Mouse (Mus musculus) small intestine, adult 2 months (tissue): Measurements from ENCODE around the gene Rab12. TPM values are rescaled to one million over a fixed set of nuclear protein-coding genes. Genes with fewer than 3 reads are reported as not detected.

Source experiments
- H3K27ac ChIP-seq: fragments of 200-500 bp; 2 replicates; pipeline ENCODE4 v1.5.1; 2012; ENCODE audit warnings: low read depth, low read length, control low read depth, inconsistent platforms; ENCODE audit not compliant: insufficient read depth
- H3K27me3 ChIP-seq: fragments of 200-500 bp; 2 replicates; pipeline ENCODE4 v1.6.1; 2012; ENCODE audit warnings: mild to moderate bottlenecking, moderate library complexity, low read length, inconsistent platforms; ENCODE audit not compliant: control insufficient read depth, insufficient read depth
- H3K36me3 ChIP-seq: fragments of 200-500 bp; 2 replicates; pipeline ENCODE4 v1.6.1; 2012; ENCODE audit warnings: mild to moderate bottlenecking, low read length, control low read depth, inconsistent platforms; ENCODE audit not compliant: control insufficient read depth, insufficient read depth
- H3K4me1 ChIP-seq: fragments of 200-500 bp; 2 replicates; pipeline ENCODE4 v1.6.1; 2012; ENCODE audit warnings: low read length, inconsistent platforms, mixed read lengths; ENCODE audit not compliant: control insufficient read depth, insufficient read depth, insufficient read length
- H3K4me3 ChIP-seq: fragments of 200-500 bp; 2 replicates; pipeline ENCODE4 v1.5.1; 2012; ENCODE audit warnings: low read depth, mild to moderate bottlenecking, control low read depth, inconsistent platforms, low read length, moderate library complexity
- CTCF ChIP-seq: fragments of 200-500 bp; IDR thresholded peaks from 2 replicates; pipeline ENCODE4 v1.5.1; 2012; ENCODE audit warnings: low read depth, mild to moderate bottlenecking, control low read depth, inconsistent platforms, low read length, moderate library complexity, mixed read lengths; ENCODE audit not compliant: insufficient replicate concordance, insufficient read length; ENCODE audit errors: extremely low read depth
- POLR2A ChIP-seq: fragments of 200-500 bp; IDR thresholded peaks from 2 replicates; pipeline ENCODE4 v1.6.1; 2012; ENCODE audit warnings: low read depth, mild to moderate bottlenecking, control low read depth, inconsistent platforms, low read length, moderate library complexity
- WGBS: fragments of 180-500 bp; shearing (Covaris S2); methylation state at CpG from one replicate; pipeline ENCODE4 v1.1.7; 2018; 5-methylcytosine and 5-hydroxymethylcytosine counted together
- polyA plus RNA-seq: library from polyadenylated mRNA; depleted of rRNA; stranded (reverse); fragments of >200 nt; gene quantifications from 2 replicates; pipeline ENCODE4 v1.2.3, GENCODE M21; 2012

Gene Rab12
- polyA plus RNA-seq, 1 experiment: 25.7 TPM

DNA sequence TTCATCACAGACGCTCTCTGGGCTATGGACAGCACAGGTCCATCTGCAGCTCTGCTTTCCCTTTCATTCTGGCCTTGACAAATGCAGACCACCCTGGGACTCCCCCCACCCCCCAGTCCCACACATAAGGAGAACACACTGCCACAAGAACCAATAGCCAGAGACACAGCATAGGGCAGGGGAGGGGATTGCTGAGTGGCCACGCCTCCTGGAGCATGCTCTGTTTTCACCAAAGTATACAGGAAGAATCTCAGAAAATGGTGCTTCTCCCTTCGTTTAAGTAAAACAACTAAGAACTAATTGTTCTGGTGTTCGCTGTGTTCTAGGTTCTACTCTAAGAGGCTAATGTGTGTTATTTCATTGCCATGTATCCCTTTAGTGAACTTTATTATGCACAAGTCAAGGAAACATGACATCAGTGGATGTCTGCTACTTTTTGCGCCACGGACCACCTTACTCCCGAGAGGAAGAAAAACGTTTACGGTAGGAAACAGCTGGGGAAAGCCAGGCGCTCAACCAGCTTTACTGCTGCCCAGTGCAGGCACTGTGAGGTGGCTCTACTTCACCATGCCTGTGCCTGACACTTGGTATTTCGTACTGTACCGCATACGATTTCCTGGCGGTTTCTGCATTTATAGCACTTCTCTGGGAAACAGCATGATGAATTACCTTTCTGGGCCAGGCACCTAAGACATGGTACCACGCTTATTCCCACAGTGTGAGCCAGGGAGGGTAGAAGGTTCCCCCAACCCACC lies 7.2 kb downstream of the Rab12 start:
- Histone ChIP-seq H3K27ac (no peak overlapping the region), H3K36me3 (0 out of 2 replicates have a peak, but pooled peaks cover 2% of the 10 kb centered on the region), H3K27me3 (no peaks in the 10 kb centered on the region), H3K4me1 (peaks cover 3% of the 10 kb centered on the region), H3K4me3 (no peak overlapping the region)
- 76% methylated on average over 15 of the region's 15 CpGs for WGBS
- TF ChIP-seq CTCF (no peak), POLR2A (no peak)

DNA sequence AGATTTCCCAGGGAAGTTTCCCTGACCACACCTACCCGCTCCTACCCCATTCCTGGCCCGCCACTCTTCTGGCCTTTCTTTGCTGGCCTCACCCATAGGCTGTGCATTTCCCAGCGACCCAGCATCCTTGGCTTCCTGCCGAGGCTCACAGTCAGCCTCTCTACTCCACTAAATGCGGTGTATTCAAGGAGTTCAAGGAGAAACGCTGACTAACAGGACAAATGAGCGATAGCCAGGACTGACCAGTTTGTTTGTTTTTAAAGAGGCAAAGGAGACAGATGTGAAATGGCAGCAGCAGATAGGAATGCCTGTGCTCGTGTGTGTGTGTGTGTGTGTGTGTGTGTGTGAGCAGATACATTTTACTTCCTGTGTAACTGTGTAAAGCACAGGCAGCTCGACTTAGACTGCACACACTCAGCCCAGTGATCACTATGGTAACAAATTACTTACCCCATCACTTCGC lies 9.3 kb downstream of the Rab12 start:
- TF ChIP-seq POLR2A (no peak), CTCF (no peak)
- H3K27ac ChIP-seq: no peak overlapping the region
- H3K4me3 ChIP-seq: no peak overlapping the region
- H3K4me1 ChIP-seq: no peaks in the 10 kb centered on the region; the same call in 1 of the 2 replicates
- no peaks in the 10 kb centered on the region for H3K27me3 ChIP-seq
- 51% methylated on average over 10 of the region's 10 CpGs for WGBS
- peaks cover 6% of the 10 kb centered on the region for H3K36me3 ChIP-seq

DNA sequence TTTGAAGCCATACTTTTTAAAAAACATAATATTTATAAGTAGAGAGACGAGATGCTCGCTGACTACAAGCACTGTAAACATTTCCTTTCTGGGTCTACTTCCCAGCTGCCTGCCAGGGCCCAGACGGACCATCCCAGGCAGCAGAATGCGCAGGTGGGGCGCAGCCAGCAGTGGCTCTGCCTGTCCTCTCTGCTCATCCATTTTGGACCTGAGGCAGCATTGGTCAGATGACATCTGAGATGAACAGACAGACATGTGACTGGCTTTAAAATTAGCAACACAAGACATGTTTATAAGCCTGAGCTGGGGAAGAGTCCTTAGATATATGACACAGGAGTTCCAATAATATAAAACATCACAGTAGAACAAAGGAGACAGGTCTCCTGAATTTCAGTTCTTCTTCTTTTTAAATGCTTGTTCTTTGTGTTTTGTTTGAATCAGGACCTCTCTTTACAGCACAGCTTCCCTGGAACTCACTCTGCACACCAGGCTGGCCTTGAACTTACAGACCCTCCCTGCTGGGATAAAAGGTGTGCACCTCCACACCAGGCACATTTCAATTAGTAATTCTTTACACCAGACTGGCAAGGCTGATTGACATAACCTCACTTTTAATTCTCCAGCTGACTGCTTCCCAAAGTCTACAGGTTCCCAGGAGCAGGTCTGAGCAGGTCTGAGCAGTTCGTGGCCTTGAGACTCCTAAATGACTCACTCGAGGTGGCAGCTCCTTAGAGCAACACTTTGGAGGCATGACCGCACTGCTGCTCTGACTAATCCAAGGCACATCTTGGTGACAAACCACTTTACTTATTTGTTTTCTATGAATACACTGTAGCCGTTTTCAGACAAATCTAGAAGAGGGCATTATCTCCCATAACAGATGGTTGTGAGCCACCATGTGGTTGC lies 12.2 kb downstream of the Rab12 start:
- Histone ChIP-seq H3K27me3 (no peaks in the 10 kb centered on the region), H3K36me3 (peaks cover 16% of the 10 kb centered on the region), H3K4me1 (no peaks in the 10 kb centered on the region; the same call in 1 of the 2 replicates), H3K4me3 (no peak overlapping the region), H3K27ac (no peak overlapping the region)
- TF ChIP-seq POLR2A (no peak), CTCF (no peak)
- WGBS: 80% methylated on average over 9 of the region's 9 CpGs

DNA sequence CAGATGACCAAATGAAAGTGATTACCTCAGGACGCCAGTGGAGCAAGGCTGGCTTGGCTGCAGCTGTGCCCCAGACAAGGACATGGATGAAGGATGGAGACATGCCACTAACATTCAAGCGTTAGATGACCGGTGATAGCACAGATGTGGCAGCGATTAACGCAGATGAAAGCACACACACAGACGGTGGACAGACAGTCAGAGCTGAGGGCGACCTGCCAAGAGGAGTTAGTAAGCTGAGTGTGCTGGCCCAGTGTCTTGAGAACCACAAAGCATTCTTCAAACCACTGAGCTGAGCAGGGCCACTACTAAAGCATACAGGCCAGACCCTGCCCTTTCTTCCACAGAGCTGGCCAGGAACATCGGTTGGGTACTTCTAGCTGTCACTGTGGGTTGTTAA lies 14.6 kb downstream of the Rab12 start:
- TF ChIP-seq POLR2A (no peak), CTCF (no peak)
- no peaks in the 10 kb centered on the region for H3K4me1 ChIP-seq
- 80% methylated on average over 8 of the region's 8 CpGs for WGBS
- H3K4me3 ChIP-seq: no peak overlapping the region
- H3K36me3 ChIP-seq: peaks cover 23% of the 10 kb centered on the region
- H3K27ac ChIP-seq: no peak overlapping the region
- H3K27me3 ChIP-seq: no peaks in the 10 kb centered on the region

DNA sequence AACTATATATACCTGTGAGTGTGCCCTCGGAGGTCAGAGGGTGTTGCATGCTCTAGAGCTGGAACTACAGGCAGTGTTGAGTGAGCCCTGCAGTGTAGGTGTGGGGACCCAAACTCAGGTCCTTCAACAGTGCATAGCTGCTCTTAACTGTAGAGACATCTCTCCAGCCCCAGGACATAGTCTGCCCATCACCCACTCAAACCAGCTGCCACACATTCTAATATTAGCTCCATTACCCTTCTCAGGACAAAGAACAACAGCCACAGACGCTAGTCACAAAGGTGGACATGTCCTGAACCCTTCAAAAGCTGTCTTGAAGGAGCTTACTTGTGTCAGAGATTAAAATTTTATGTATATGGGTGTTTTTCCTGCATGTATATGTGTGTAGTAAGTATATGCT lies 15.3 kb downstream of the Rab12 start:
- peaks cover 28% of the 10 kb centered on the region for H3K36me3 ChIP-seq

DNA sequence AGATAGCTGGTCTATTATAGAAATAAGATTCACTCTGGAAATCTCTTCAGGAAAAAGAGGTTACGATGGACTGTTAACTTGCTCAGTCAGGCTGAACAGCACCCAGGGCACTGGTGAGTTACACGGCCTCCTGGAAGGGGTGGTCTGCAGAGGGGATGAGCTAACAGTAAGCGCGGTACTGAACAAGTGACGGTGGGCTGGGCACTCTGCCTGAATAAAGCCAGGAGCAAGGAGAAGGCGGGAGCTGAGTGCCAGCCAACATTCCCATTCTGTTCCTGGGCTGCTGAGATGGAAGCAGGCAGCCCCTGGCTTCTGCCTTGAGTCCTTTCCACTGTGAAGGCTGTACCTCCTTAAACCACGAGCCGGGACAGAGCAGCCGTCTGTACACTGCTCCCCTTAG lies 16.1 kb downstream of the Rab12 start:
- Histone ChIP-seq H3K36me3 (peaks cover 33% of the 10 kb centered on the region), H3K4me1 (no peaks in the 10 kb centered on the region), H3K27me3 (no peaks in the 10 kb centered on the region), H3K4me3 (no peak overlapping the region), H3K27ac (no peak overlapping the region)
- WGBS: 89% methylated on average over 9 of the region's 9 CpGs
- TF ChIP-seq CTCF (no peak), POLR2A (no peak)

More for the DNA sequence above, 15.3 kb downstream of the Rab12 start:
- H3K27me3 ChIP-seq: no peaks in the 10 kb centered on the region
- no peak for TF ChIP-seq CTCF
- TF ChIP-seq POLR2A: no peak
- 93% methylated on average over 2 of the region's 2 CpGs for WGBS
- no peak overlapping the region for H3K4me3 ChIP-seq
- no peak overlapping the region for H3K27ac ChIP-seq
- H3K4me1 ChIP-seq: no peaks in the 10 kb centered on the region

DNA sequence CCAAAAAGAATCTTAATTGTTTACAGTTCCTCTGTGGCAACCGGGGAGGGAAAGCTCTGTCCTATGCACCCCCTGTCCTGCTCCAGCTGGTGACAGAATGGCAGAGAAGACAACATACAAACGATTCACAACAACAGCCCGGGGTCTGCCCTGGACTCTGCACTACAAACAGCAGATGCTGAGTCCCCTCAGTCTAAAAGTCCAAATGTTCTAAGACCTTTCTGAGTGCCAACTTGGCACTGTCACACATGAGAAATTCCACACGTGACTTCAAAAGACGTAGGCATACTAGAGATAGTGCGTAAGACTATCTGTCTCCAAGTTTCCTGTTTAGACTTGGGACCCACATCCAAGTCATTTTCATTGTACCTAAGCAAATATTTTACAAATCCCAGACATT lies 16.7 kb downstream of the Rab12 start:
- Histone ChIP-seq H3K27ac (no peak overlapping the region), H3K36me3 (peaks cover 36% of the 10 kb centered on the region), H3K4me3 (no peak overlapping the region), H3K27me3 (no peaks in the 10 kb centered on the region), H3K4me1 (no peaks in the 10 kb centered on the region)
- WGBS: 81% methylated on average over 6 of the region's 6 CpGs
- TF ChIP-seq CTCF (no peak), POLR2A (no peak)
